Mouse (Mus musculus): Measurements from ENCODE around the gene Bbc3. TPM values are rescaled to one million over a fixed set of nuclear protein-coding genes. Genes with fewer than 3 reads are reported as not detected.

Bbc3 gene
- polyA plus RNA-seq, 1 experiment, result 38.5 TPM

DNA sequence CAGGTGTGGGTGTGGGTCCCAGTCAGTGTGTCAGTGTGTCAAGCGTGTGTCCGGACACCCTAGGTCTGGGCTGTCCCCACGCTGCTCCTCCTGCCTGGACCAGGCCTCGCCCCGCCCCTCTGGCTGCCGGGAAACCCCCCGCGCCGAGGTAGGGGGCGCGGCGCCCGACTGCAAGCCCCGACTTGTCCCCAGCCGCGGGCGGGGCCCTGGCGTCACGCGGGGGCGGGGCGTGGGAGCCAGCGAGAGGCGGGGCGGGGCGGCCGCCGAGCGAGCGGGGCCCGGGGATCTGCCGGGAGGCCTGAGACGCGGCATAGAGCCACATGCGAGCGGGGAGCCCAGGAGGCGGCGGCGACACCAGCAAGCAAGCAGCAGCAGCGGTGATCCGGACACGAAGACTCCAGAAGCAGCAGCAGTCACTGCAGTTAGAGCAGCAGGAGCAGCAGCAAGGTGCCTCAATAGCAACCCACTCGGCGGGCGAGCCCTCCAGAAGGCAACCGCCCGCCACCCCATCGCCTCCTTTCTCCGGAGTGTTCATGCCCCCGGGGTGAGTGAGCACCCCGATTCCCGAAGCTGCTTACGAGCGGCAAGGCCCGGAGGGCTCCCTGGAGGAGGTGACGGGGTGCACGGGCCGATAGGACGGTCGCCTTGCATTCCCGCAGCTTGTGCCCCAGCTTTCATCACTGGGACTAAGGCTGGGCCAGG is 1.3 kb downstream of the Bbc3 start:
- no peaks in the 10 kb centered on the region for H3K27me3 ChIP-seq (ENCODE audit: control insufficient read depth, insufficient read depth, low read length, poor library complexity, severe bottlenecking)
- peaks cover 2% of the 10 kb centered on the region; the same call in 1 of the 2 replicates for H3K36me3 ChIP-seq (ENCODE audit: control insufficient read depth, insufficient read depth, low read length, poor library complexity, severe bottlenecking)
- H3K27ac ChIP-seq (ENCODE audit: insufficient read depth, low read length), result peak overlapping the region; percentile 85
- H3K4me3 ChIP-seq (ENCODE audit: low read depth, low read length), result peak overlapping the region; percentile 86
- H3K9ac ChIP-seq (ENCODE audit: low read depth, poor library complexity, severe bottlenecking), result peak overlapping the region; percentile 84
- no peaks in the 10 kb centered on the region for H3K4me1 ChIP-seq (ENCODE audit: control insufficient read depth, insufficient read depth, low read length)
- no peaks in the 10 kb centered on the region for H3K9me3 ChIP-seq (replicated peaks; ENCODE audit: control insufficient read depth, insufficient read depth, low read length, poor library complexity, severe bottlenecking)
- no peak for TF ChIP-seq CTCF (IDR thresholded peaks at IDR 0.05; ENCODE audit: low read depth, low read length)
- no peak for TF ChIP-seq POLR2A (IDR thresholded peaks at IDR 0.05; ENCODE audit: insufficient read depth, low read length)
- TF ChIP-seq EP300 (IDR thresholded peaks at IDR 0.05; ENCODE audit: insufficient read depth, low read depth, low read length), result peak; percentile 73

DNA sequence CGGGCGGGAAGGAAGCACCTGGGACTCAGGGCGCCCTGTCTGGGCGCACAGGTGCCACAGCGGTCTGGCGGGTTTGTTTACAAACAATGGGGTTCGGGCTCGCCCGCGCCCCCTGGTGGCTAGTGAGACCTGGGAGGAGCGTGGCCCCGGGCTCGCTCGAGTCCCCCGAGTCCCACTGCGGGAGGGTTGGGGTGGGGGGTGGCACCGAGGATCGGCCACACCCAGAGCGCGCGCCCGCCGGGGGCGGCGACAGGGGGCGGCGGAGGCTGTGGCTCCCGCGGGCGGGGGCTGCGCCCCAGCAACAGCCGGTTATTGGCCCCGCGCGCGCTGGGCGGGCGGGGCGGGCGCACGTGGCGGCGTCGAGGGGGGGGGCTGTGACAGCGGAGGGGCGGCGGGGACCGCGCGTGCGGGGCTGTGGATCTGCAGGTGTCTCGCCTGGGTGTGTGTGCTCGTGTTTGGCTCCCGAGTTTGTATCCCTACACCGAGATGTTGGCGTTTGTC is 1.9 kb downstream of the Bbc3 start:
- peaks cover 3% of the 10 kb centered on the region; the same call in 1 of the 2 replicates for H3K36me3 ChIP-seq (ENCODE audit: control insufficient read depth, insufficient read depth, low read length, poor library complexity, severe bottlenecking)
- no peaks in the 10 kb centered on the region for H3K4me1 ChIP-seq (ENCODE audit: control insufficient read depth, insufficient read depth, low read length)
- no peaks in the 10 kb centered on the region for H3K9me3 ChIP-seq (replicated peaks; ENCODE audit: control insufficient read depth, insufficient read depth, low read length, poor library complexity, severe bottlenecking)
- peak overlapping the region; percentile 99 for H3K4me3 ChIP-seq (ENCODE audit: low read depth, low read length)
- H3K27me3 ChIP-seq (ENCODE audit: control insufficient read depth, insufficient read depth, low read length, poor library complexity, severe bottlenecking), result no peaks in the 10 kb centered on the region
- TF ChIP-seq POLR2A (IDR thresholded peaks at IDR 0.05; ENCODE audit: insufficient read depth, low read length) (no peak), EP300 (IDR thresholded peaks at IDR 0.05; ENCODE audit: insufficient read depth, low read depth, low read length) (peak; percentile 65; the same call in 1 of the 2 replicates), CTCF (IDR thresholded peaks at IDR 0.05; ENCODE audit: low read depth, low read length) (peak; percentile 65)
- H3K9ac ChIP-seq (ENCODE audit: low read depth, poor library complexity, severe bottlenecking), result peak overlapping the region; percentile 84
- H3K27ac ChIP-seq (ENCODE audit: insufficient read depth, low read length), result peak overlapping the region; percentile 67

DNA sequence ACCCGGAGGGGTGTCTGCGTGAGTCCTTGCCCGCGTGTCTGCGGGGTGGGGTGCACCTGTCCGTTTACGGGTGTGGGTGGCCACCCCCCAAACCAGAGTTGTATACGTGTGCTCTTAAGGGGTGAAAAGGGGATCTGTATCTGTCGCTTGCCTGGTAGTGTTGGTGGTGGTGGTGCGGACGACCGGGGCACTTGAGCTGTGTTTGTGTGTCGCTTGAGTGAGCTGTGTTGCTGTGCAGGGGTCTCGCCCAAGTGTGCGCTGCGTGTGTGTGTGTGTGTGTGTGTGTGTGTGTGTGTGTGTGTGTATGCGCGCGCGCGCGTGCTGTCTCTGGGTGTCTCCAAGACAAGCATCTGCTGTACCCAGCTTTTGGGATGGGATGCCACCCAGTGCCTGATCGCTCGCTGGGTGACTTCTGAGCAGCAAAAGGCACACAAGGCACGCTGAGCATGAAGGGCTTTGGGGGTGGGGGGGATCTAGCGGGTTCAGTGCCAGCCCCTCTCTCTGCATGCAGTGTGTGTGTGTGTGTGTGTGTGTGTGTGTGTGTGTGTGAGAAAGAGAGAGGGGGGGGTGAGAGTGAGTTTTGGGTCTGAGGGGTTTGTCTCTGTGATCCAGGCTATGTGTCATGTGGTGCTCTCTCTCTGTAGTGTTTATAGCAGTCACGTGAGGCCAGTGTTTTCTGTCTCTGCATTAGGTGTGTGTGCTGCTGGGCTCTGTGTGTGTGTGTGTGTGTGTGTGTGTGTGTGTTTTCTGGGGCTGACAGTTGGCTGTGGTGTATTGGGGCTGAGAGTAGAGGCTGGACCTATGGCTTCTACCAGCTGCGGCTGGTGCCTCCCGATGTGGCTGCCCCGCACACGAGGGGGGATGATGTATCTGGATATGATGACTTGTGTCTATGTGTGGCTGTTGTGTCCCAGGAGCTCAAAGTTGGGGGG is 2.6 kb downstream of the Bbc3 start:
- Histone ChIP-seq H3K27me3 (ENCODE audit: control insufficient read depth, insufficient read depth, low read length, poor library complexity, severe bottlenecking) (no peaks in the 10 kb centered on the region), H3K27ac (ENCODE audit: insufficient read depth, low read length) (no peak overlapping the region), H3K36me3 (ENCODE audit: control insufficient read depth, insufficient read depth, low read length, poor library complexity, severe bottlenecking) (peaks cover 10% of the 10 kb centered on the region; the same call in 1 of the 2 replicates), H3K4me1 (ENCODE audit: control insufficient read depth, insufficient read depth, low read length) (no peaks in the 10 kb centered on the region), H3K4me3 (ENCODE audit: low read depth, low read length) (peak overlapping the region; percentile 99), H3K9ac (ENCODE audit: low read depth, poor library complexity, severe bottlenecking) (peak overlapping the region; percentile 84), H3K9me3 (replicated peaks; ENCODE audit: control insufficient read depth, insufficient read depth, low read length, poor library complexity, severe bottlenecking) (no peaks in the 10 kb centered on the region)
- TF ChIP-seq POLR2A (IDR thresholded peaks at IDR 0.05; ENCODE audit: insufficient read depth, low read length) (no peak), EP300 (IDR thresholded peaks at IDR 0.05; ENCODE audit: insufficient read depth, low read depth, low read length) (no peak), CTCF (IDR thresholded peaks at IDR 0.05; ENCODE audit: low read depth, low read length) (no peak)

DNA sequence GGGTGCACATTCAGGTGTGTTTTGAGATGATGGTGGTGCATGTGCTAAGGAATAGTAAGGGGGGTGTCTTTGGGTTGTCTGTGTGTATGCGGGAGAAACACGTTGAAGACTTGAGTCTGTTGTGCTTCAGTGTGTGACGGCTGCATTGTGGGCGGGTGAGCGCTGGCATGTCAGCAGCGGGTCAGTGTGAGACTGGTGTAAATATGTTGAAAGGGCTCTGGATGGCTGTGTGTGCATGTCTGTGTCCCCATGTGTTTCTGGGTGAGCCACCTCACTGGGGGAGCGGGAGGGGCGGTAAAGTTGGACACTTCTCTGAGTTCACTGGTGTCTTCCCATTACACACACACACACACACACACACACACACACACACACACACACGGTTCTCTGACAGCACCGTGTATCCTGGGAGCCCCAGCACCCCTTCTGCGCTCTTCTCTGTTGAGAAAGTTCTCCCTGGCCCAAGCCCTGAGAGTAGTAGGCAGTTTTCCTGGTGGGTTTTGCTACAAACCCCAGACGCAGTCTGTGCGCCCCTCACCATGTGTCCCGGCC is 3.3 kb downstream of the Bbc3 start:
- TF ChIP-seq EP300 (IDR thresholded peaks at IDR 0.05; ENCODE audit: insufficient read depth, low read depth, low read length) (no peak), POLR2A (IDR thresholded peaks at IDR 0.05; ENCODE audit: insufficient read depth, low read length) (no peak), CTCF (IDR thresholded peaks at IDR 0.05; ENCODE audit: low read depth, low read length) (no peak)
- H3K4me3 ChIP-seq (ENCODE audit: low read depth, low read length), result peak overlapping the region; percentile 99

GRCm38 (mm10) chr7:16312011-16312671 is 3.9 kb downstream of the Bbc3 start:
- Histone ChIP-seq H3K9ac (ENCODE audit: low read depth, poor library complexity, severe bottlenecking) (peak overlapping the region; percentile 84), H3K4me3 (ENCODE audit: low read depth, low read length) (peak overlapping the region; percentile 99), H3K27me3 (ENCODE audit: control insufficient read depth, insufficient read depth, low read length, poor library complexity, severe bottlenecking) (no peaks in the 10 kb centered on the region), H3K9me3 (replicated peaks; ENCODE audit: control insufficient read depth, insufficient read depth, low read length, poor library complexity, severe bottlenecking) (no peaks in the 10 kb centered on the region), H3K36me3 (ENCODE audit: control insufficient read depth, insufficient read depth, low read length, poor library complexity, severe bottlenecking) (peaks cover 19% of the 10 kb centered on the region), H3K4me1 (ENCODE audit: control insufficient read depth, insufficient read depth, low read length) (no peaks in the 10 kb centered on the region), H3K27ac (ENCODE audit: insufficient read depth, low read length) (no peak overlapping the region)
- TF ChIP-seq EP300 (IDR thresholded peaks at IDR 0.05; ENCODE audit: insufficient read depth, low read depth, low read length) (no peak), POLR2A (IDR thresholded peaks at IDR 0.05; ENCODE audit: insufficient read depth, low read length) (no peak), CTCF (IDR thresholded peaks at IDR 0.05; ENCODE audit: low read depth, low read length) (no peak)

More for the DNA sequence above, 3.3 kb downstream of the Bbc3 start:
- H3K9ac ChIP-seq (ENCODE audit: low read depth, poor library complexity, severe bottlenecking), result peak overlapping the region; percentile 84
- H3K27ac ChIP-seq (ENCODE audit: insufficient read depth, low read length), result no peak overlapping the region
- peaks cover 13% of the 10 kb centered on the region for H3K36me3 ChIP-seq (ENCODE audit: control insufficient read depth, insufficient read depth, low read length, poor library complexity, severe bottlenecking)
- H3K4me1 ChIP-seq (ENCODE audit: control insufficient read depth, insufficient read depth, low read length), result no peaks in the 10 kb centered on the region
- no peaks in the 10 kb centered on the region for H3K9me3 ChIP-seq (replicated peaks; ENCODE audit: control insufficient read depth, insufficient read depth, low read length, poor library complexity, severe bottlenecking)
- H3K27me3 ChIP-seq (ENCODE audit: control insufficient read depth, insufficient read depth, low read length, poor library complexity, severe bottlenecking), result no peaks in the 10 kb centered on the region

All from ES-Bruce4 (cell line).